Mouse (Mus musculus): Measurements from ENCODE around the gene Nrxn2.

- TF ChIP-seq CTCF (IDR thresholded peaks at IDR 0.05; ENCODE audit: borderline replicate concordance, insufficient read depth, low read length) (no peak), POLR2A (IDR thresholded peaks at IDR 0.05; ENCODE audit: low read depth, low read length) (no peak)
These were observed 82.1 kb downstream of the Nrxn2 start for GRCm38 (mm10) chr19:6500636-6501025.

All from embryonic fibroblast, embryonic 13.5 days (primary cell).